Mouse (Mus musculus): ENCODE results near the gene Gm20696.

Gene Gm20696

DNA sequence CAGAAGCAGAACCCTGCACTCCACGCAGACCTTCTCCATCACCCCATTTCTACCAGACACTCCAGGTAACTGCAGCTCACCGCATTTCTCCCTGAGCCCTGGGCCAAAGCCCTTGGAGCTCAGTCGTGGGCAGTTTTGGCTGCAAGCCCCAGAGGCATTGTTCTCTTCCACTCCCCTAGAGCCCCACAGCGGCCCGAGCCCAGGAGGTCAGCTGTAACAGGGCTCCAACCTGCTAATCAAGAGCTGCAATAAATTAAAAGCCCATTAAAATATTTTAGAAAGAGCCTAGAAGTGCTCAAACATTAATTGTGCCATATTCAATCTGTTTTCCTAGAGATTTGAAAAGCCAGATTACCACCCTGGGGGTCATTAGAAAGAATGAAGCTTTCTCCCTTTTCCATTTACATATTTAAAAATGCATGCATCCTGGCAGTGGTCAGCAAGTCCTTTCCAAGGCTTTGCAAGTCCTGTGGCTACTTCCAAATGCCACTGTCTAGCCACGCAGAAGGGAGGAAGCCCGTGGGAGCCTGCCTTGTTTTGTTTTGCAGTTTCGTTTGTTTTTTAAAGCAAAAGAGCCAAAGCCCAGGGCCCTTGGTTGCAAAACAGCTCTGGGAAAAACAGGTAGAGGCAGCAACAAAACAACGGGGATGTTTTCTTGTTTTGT lies 227.3 kb downstream of the Gm20696 start:
- DNase-seq (ENCODE audit: low read depth): peak; percentile 72

DNA sequence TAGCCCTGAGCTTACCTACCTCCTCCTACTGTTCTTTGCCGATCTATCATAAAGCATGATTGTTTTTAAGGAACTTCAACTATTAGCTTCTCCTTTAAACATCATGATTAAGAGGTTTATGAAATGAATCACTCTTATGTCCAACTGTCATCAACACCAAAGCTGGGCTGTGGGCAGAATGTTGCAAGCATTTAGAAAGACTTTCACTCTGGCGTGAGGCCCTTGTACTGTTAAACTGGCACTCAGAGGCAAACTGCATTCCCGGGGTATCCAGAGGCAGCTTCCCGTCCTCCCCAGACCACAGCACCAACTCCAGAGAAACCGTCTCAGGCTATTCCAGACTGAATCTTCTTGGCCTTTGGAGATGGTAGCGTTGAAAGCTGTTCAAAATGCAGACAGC lies 230.2 kb downstream of the Gm20696 start:
- peak; percentile 73 for DNase-seq (ENCODE audit: low read depth)

GRCm38 (mm10) chr6:99435140-99435539 lies 231.5 kb downstream of the Gm20696 start:
- DNase-seq (ENCODE audit: low read depth): no peak

DNA sequence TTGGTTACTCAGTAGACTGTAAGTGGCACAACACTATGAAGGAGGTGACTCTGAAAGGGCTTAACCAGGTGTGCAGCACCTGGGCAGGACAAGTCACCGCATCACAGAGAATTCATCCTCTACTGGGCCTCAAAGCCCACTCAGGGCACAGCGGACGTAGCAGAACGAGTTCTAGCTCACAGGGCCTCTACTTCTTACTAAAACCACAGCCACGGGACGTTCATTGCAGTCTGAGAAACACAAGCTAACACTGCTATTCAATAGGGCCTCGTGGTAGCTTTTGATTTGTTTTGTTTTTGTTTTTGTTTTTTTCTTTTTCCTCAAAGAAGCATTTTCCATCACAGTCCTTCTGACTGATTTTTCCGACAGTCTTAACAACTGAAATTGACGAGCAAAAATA lies 233.6 kb downstream of the Gm20696 start:
- DNase-seq (ENCODE audit: low read depth): no peak

- DNase-seq (ENCODE audit: low read depth): no peak
Measured at GRCm38 (mm10) chr6:99431941-99432340, 234.7 kb downstream of the Gm20696 start.

DNA sequence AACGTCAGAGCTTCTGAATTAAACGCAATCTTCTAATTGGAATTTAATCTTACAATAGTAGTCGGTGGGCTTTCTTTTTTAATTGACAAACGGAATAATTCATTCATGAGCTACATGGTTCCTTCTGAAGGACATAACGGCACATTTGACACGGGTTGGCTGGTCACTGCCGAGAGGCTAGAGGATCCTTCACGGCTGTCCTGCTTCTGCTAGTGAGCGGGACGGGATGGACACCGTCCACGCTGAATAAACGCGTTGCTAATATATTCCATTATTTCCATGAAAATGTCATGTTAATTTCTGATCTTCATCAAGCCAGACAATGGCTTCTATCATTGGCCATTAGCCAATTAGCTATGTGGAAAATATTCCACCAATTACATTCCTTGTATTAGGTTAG lies 236.0 kb downstream of the Gm20696 start:
- DNase-seq (ENCODE audit: low read depth): no peak

DNA sequence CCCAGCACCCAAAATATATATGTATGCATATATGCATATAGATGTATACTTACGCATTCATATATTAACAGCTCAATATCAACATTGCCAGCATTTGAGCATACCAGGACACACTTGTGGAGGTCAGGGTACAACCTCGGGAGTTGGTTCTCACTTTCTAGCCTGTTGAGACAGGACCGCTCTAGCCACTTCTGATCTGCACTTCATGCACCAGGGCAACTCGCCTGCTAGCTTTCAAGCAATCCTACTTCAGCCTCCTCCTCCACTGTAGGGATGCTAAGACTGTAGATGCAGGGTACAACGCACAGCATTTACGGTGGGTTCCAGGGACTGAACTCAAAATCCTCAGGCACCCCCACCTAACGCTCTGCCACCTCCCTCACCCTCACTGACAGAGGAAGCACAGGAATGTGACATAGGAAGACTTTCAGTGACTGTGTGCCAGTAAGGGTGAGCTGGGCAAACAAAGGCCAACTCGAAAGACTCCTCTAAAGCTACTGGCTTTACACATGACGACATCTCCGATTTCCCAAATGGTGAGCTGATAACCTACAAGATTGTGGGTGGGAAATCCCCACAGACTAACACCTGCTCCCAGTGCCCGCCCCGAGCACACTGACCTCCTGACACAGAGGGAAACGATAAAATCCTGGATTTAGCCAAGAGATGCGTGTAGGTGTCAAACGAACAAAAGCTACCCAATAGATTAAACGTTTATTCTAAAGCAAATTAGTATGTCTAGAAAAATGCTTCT lies 237.0 kb downstream of the Gm20696 start:
- DNase-seq (ENCODE audit: low read depth): no peak

GRCm38 (mm10) chr6:99428961-99429360 lies 237.6 kb downstream of the Gm20696 start:
- no peak for DNase-seq (ENCODE audit: low read depth)

DNA sequence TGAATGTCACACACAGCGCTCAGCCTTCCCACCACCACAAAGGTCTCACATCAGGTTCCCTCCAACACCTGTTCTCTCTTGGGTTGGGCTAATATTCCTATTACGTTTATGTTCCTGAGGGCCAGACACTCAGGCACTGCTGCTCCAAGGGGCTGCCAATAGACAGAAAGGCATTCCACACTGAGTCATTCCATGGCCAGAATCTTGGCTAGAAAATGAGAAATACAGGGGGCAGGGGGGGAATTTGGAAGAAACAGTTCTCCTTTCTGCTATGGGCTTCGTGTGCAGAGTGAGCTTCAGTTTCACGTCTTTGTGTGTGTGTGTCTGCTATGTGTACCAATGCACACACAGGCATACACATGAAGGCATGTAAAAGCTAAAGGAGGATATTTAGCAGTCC lies 239.3 kb downstream of the Gm20696 start:
- peak; percentile 46 for DNase-seq (ENCODE audit: low read depth)

GRCm38 (mm10) chr6:99425044-99425443 lies 241.6 kb downstream of the Gm20696 start:
- DNase-seq (ENCODE audit: low read depth): no peak

- no peak for DNase-seq (ENCODE audit: low read depth)
Measured at GRCm38 (mm10) chr6:99420666-99421065, 245.9 kb downstream of the Gm20696 start.

DNA sequence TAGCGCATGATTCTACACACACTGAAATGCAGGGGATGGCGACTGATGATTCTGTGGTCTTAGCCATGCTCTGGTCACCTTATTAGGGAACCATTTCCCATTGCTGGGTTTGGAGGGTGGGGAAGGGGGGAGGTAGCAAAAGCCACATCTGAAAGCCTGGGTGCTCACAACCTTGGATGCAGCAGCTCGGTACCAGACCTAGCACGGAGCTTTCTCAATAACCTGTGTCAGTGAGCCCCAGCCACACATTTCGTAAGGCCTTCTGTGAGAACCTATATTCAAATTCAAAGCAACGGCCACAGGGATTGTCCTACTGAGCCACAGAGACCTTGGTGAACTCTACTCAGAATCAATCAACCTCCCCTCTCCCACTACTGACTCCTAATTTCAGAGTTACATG lies 254.0 kb downstream of the Gm20696 start:
- DNase-seq (ENCODE audit: low read depth): no peak

- DNase-seq (ENCODE audit: low read depth): no peak
Measured at GRCm38 (mm10) chr6:99409602-99410001, 257.0 kb downstream of the Gm20696 start.

DNA sequence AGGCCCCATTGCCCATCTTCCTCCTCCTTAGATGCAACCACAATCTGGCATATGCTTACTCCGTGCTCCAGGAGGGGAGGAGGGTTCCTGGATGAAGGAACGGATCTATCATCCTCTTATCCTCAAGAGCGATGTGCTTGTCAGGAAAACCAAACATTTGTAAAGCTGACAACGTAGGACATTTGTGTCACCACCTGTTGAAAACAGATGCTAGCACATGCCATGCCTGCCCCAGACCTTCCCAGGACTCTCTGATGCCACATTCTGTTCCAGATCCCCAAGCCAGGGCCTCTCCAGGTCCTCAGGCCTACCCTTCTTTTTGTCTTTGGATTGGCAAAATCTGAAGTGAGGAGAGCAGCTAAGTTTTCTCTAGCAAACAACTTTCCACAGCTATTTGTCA lies 257.7 kb downstream of the Gm20696 start:
- no peak for DNase-seq (ENCODE audit: low read depth)

GRCm38 (mm10) chr6:99403755-99404390 lies 262.7 kb downstream of the Gm20696 start:
- no peak for DNase-seq (ENCODE audit: low read depth)

DNA sequence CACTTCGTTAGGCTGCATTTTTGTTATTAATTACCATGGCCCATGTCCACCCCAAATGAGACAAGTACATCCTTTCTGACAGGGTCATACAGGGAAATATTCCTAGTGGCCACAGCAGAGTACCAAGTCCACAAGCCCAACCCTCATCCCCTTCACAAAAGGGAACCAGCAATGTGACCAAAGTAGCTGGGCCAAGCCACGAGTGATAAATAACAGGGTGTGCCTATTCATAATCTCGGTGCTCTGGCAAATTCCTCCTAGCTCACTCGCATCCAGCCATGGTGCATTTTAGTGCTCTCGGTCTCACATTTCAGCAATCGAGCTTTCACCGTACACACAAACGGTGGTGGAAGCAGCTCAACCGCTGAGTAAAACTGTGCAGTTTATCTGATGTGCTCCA lies 263.7 kb downstream of the Gm20696 start:
- no peak for DNase-seq (ENCODE audit: low read depth)

DNA sequence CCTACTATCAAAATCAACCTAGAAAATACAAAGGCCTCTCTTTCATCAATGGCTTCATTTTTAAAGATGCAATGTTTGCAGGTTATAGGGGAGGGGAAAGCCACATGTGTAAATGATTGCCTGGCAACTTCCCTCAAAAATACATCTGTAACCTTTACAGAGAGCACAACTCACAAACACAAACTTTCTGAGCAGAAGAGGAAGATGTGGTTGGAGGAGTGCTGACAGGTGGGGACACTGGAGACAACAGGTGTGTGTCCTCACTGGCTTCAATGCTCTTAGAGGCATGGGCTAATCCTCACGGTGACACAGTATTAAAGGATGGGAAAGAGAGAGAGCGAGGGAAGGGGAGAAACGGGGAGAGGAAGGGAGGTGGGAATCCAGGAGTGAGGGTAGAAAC lies 264.2 kb downstream of the Gm20696 start:
- no peak for DNase-seq (ENCODE audit: low read depth)

DNA sequence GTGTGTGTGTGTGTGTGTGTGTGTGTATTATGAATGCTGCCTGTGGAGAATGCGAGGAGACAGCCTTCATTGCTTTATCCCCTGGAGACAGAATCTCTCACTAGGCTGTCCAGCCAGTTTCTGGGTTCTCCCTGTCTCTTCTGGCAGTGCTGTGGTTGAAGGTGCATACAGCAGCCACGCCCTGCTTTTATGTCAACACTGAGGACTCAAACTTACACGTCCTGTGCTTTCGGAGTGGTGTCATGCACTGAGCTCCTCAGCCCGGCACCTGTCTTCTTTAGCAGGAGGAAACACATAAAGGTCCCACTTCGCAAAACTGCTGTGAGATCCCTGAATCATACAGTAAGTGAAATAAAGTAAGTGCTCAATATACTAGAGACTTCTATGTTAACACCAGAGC lies 264.8 kb downstream of the Gm20696 start:
- no peak for DNase-seq (ENCODE audit: low read depth)

- DNase-seq (ENCODE audit: low read depth): no peak
Measured at GRCm38 (mm10) chr6:99401211-99401610, 265.4 kb downstream of the Gm20696 start.

DNA sequence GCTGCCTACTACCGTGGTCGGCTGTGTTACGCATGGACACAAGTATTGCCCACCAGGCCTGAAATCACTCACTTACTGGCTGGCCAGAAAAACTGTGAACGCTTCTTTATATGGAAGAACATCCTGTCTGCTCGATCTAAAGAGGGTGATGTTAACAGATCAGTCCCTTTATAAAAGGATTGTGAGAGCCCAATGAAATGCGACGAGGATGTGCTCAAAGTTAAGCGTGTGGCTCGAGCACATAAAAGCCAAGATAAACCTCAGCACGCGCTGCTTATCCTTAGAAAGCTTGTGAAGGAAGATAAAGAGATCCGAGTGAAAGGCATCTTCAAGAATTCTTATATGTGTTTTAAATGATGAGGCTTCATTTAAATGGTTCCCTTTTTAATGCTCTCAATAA lies 270.9 kb downstream of the Gm20696 start:
- DNase-seq (ENCODE audit: low read depth): no peak

GRCm38 (mm10) chr6:99394801-99395200 lies 271.8 kb downstream of the Gm20696 start:
- no peak for DNase-seq (ENCODE audit: low read depth)

GRCm38 (mm10) chr6:99392484-99392883 lies 274.1 kb downstream of the Gm20696 start:
- no peak for DNase-seq (ENCODE audit: low read depth)

All from fibroblast of lung, adult 2 months (primary cell).